Mouse (Mus musculus) liver, embryonic 13.5 days (tissue): ENCODE results near the gene Capzb. TPM values are rescaled to one million over a fixed set of nuclear protein-coding genes. Genes with fewer than 3 reads are reported as not detected.

Experiments used
- ATAC-seq: fragments of 200-750 bp; cut with Nextera tagmentation; 2 replicates; pipeline ENCODE4 v1.8.0; 2017; ENCODE audit warnings: low read depth, mild to moderate bottlenecking, moderate number of reproducible peaks, moderate library complexity
- DNase-seq: peaks from one replicate; pipeline ENCODE4 v3.0.0; 2022
- H3K27ac ChIP-seq: fragments of 300-500 bp; sonication (generic); 2 replicates; pipeline ENCODE4 v1.5.1; 2015; ENCODE audit warnings: moderate library complexity, mild to moderate bottlenecking, inconsistent platforms
- H3K27me3 ChIP-seq: fragments of 300-500 bp; sonication (generic); 2 replicates; pipeline ENCODE4 v1.6.1; 2015; ENCODE audit warnings: mild to moderate bottlenecking, inconsistent platforms
- H3K36me3 ChIP-seq: fragments of 300-500 bp; sonication (generic); 2 replicates; pipeline ENCODE4 v1.6.1; 2015; ENCODE audit warnings: mild to moderate bottlenecking, inconsistent platforms
- H3K4me1 ChIP-seq: fragments of 300-500 bp; sonication (generic); replicated peaks from 2 replicates; pipeline ENCODE4 v1.6.1; 2015; ENCODE audit warnings: inconsistent platforms
- H3K4me2 ChIP-seq: fragments of 300-500 bp; sonication (generic); 2 replicates; pipeline ENCODE4 v1.6.1; 2015; ENCODE audit warnings: inconsistent platforms, mild to moderate bottlenecking, moderate library complexity
- H3K4me3 ChIP-seq: fragments of 300-500 bp; sonication (generic); replicated peaks from 2 replicates; pipeline ENCODE4 v1.5.1; 2015; ENCODE audit warnings: mild to moderate bottlenecking, inconsistent platforms
- H3K9ac ChIP-seq: fragments of 300-500 bp; sonication (generic); 2 replicates; pipeline ENCODE4 v1.6.1; 2015; ENCODE audit warnings: mild to moderate bottlenecking, inconsistent platforms
- H3K9me3 ChIP-seq: fragments of 300-500 bp; sonication (generic); replicated peaks from 2 replicates; pipeline ENCODE4 v1.6.1; 2016; ENCODE audit warnings: inconsistent platforms
- WGBS: fragments of 180-500 bp; shearing (Covaris S2); methylation state at CpG from one replicate; pipeline ENCODE4 v1.1.7; 2015; ENCODE audit not compliant: insufficient replicate concordance; 5-methylcytosine and 5-hydroxymethylcytosine counted together
- polyA plus RNA-seq: library from polyadenylated mRNA; unstranded; fragments of >200 nt; fragmentation: Nextera tagmentation; extraction: Ambion mirVana; gene quantifications from 2 replicates; pipeline ENCODE4 v1.2.1, GENCODE M21; 2015

Gene Capzb
- polyA plus RNA-seq, 1 experiment from 2014 or later, result 173 TPM

GRCm38 (mm10) chr4:139244176-139244575 is 51.5 kb downstream of the Capzb start:
- no peaks in the 10 kb centered on the region for H3K9me3 ChIP-seq
- no peaks in the 10 kb centered on the region for H3K27me3 ChIP-seq
- H3K27ac ChIP-seq, result no peak overlapping the region
- H3K4me1 ChIP-seq, result peaks cover 13% of the 10 kb centered on the region; the same call in 1 of the 2 replicates
- DNase-seq, result no peak
- no peak overlapping the region for H3K4me3 ChIP-seq
- 70% methylated on average over 3 of the region's 3 CpGs for WGBS
- peaks cover 50% of the 10 kb centered on the region for H3K36me3 ChIP-seq
- H3K4me2 ChIP-seq, result no peak overlapping the region
- ATAC-seq, result no peak
- no peak overlapping the region for H3K9ac ChIP-seq

GRCm38 (mm10) chr4:139244766-139245165 is 52.1 kb downstream of the Capzb start:
- H3K4me1 ChIP-seq, result peaks cover 19% of the 10 kb centered on the region
- WGBS, result 69% methylated on average over 6 of the region's 6 CpGs
- no peak overlapping the region for H3K4me3 ChIP-seq
- H3K9me3 ChIP-seq, result no peaks in the 10 kb centered on the region
- H3K27ac ChIP-seq, result no peak overlapping the region
- peaks cover 48% of the 10 kb centered on the region for H3K36me3 ChIP-seq
- no peak overlapping the region for H3K4me2 ChIP-seq
- H3K27me3 ChIP-seq, result no peaks in the 10 kb centered on the region
- ATAC-seq (no peak), DNase-seq (no peak)
- H3K9ac ChIP-seq, result no peak overlapping the region

GRCm38 (mm10) chr4:139245534-139245933 is 52.8 kb downstream of the Capzb start:
- Histone ChIP-seq H3K4me2 (no peak overlapping the region), H3K27me3 (no peaks in the 10 kb centered on the region), H3K27ac (no peak overlapping the region), H3K9me3 (no peaks in the 10 kb centered on the region), H3K36me3 (peaks cover 41% of the 10 kb centered on the region), H3K4me1 (peaks cover 26% of the 10 kb centered on the region), H3K4me3 (no peak overlapping the region), H3K9ac (no peak overlapping the region)
- ATAC-seq, result no peak
- no peak for DNase-seq
- 75% methylated on average over 2 of the region's 2 CpGs for WGBS

- no peak for DNase-seq
- no peak overlapping the region for H3K4me2 ChIP-seq
- no peak overlapping the region for H3K27ac ChIP-seq
- H3K9ac ChIP-seq, result no peak overlapping the region
- no peaks in the 10 kb centered on the region for H3K27me3 ChIP-seq
- ATAC-seq, result no peak
- peaks cover 34% of the 10 kb centered on the region for H3K4me1 ChIP-seq
- no peaks in the 10 kb centered on the region for H3K9me3 ChIP-seq
- no peak overlapping the region for H3K4me3 ChIP-seq
- WGBS, result 77% methylated on average over 7 of the region's 7 CpGs
- H3K36me3 ChIP-seq, result peaks cover 33% of the 10 kb centered on the region
These were observed 53.6 kb downstream of the Capzb start for GRCm38 (mm10) chr4:139246130-139246877.

DNA sequence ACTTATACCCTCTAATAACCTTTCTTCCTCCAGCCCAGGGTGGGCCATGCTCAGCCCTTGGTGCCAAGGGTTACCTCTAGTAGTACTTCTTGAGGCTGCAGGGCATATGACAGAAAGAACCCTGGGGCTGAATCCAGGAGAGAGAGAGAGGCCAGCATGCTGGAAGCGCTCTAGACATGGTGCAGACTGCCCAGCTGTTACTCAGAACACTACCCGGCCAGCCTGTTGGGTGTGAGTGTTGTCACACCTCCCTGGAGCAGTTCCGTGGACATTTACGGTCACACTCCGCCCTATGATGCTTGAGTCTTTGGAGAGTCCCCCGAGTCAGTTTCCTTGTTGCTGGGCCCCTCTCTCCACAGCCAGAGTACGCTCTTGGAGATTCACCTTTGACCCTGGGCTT is 55.3 kb downstream of the Capzb start:
- Histone ChIP-seq H3K27ac (no peak overlapping the region), H3K27me3 (no peaks in the 10 kb centered on the region), H3K9ac (no peak overlapping the region), H3K4me3 (no peak overlapping the region), H3K4me1 (peaks cover 43% of the 10 kb centered on the region), H3K4me2 (no peak overlapping the region), H3K36me3 (peaks cover 18% of the 10 kb centered on the region; the same call in 1 of the 2 replicates), H3K9me3 (no peaks in the 10 kb centered on the region)
- ATAC-seq (no peak), DNase-seq (no peak)
- 80% methylated on average over 7 of the region's 7 CpGs for WGBS

DNA sequence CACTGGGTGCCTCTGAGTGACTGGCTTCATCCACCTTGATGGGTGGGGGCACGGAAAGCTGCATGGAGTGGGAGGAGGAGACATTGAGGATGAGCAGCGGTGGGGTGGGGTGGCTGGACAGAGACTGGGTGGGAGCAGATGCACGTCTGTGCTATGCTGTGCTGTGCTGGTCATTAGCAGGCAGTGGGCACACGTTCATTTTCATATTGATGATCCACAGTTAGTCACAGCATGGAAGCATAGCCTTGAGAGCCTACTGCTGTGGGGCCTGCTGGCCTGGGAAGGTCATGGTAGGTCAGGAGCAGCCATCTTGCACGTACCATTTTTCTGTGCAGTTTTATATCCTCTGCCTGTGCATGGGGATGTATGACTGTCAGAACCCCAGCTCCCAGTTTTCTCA is 56.0 kb downstream of the Capzb start:
- Histone ChIP-seq H3K27ac (no peak overlapping the region), H3K4me1 (peaks cover 43% of the 10 kb centered on the region), H3K4me3 (no peak overlapping the region), H3K4me2 (no peak overlapping the region), H3K9me3 (no peaks in the 10 kb centered on the region), H3K36me3 (peaks cover 16% of the 10 kb centered on the region; the same call in 1 of the 2 replicates), H3K9ac (no peak overlapping the region), H3K27me3 (no peaks in the 10 kb centered on the region)
- 78% methylated on average over 5 of the region's 5 CpGs for WGBS
- no peak for DNase-seq
- ATAC-seq, result no peak

DNA sequence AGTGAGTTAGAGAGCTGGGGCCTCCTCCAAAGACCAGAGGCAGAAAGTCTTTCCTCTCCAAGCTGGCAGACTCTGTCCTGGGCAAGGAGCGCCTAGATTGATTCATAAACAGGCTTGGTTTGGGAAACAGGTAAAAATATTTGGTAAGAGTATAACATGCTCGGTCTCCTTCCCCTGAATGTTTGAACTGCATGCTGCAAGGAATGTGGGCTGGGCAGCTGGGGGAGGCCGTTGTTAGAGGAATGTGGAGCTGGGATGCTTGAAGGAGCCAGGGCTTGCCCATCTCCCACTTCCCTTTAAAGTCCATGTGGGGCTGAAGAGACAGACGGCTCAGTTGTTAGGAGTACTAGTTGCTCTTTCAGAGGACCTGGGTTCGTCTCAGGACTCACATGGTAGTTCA is 57.3 kb downstream of the Capzb start:
- Histone ChIP-seq H3K4me3 (no peak overlapping the region), H3K4me2 (no peak overlapping the region), H3K4me1 (peaks cover 40% of the 10 kb centered on the region), H3K36me3 (peaks cover 21% of the 10 kb centered on the region; the same call in 1 of the 2 replicates), H3K27ac (no peak overlapping the region), H3K9me3 (no peaks in the 10 kb centered on the region), H3K27me3 (no peaks in the 10 kb centered on the region), H3K9ac (no peak overlapping the region)
- DNase-seq (no peak), ATAC-seq (no peak)
- 62% methylated on average over 5 of the region's 5 CpGs for WGBS

DNA sequence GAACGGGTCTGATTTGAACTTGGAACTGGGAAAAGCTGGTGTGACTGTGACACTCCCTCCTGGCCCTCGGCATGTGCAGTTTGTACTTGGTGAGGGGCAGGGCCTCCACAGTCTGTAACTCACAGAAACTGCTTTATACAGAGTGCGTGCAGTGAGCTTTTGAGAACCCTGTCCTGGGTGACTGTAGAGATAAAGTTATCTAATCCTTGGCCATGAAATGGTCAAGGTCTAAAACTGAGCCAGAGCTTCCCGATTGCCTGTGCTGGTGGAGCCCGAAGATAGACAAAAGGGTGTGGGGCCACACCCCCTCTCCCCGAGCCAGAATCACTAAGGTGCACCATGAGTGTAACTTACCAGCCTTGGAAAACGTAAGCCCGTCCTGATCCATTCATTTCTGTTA is 58.2 kb downstream of the Capzb start:
- Histone ChIP-seq H3K9ac (no peak overlapping the region), H3K4me3 (no peak overlapping the region)
- DNase-seq, result no peak

DNA sequence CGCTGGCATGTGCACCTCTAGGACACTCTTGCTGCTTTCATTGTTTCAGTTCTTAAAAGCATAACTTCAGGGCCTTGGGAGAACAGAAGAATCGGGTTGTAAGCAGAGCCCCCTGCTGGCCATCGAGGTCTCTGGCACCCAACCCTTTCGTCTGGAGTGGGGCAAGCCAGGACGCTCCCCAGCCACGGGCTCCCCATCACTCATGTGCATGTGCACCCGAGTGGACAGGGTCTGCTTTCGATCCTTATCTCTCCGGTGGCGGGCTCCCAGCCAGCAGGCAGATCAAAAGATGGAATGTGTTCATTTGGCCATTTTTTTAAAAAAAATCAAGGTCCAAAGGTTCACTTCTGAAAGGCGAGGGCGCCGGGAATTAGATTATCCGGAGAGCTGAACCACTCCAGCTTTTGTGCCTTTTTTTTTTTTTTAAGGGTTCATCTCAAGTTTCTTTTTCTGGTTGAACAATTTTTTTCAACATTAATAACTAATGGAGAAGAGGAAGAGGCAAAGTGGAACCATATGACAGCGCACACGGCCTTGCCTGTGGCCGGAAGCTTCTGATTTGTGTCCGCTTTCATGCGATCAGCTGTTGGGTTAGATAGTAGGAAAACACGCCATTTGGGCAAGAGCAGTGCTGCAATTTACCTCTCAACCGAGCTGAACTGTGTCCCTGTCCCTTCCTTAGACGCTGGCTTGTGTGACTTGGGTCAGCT is 59.5 kb downstream of the Capzb start:
- DNase-seq, result peak; percentile 42
- H3K27ac ChIP-seq, result no peak overlapping the region
- peaks cover 40% of the 10 kb centered on the region for H3K4me1 ChIP-seq

More for the DNA sequence above, 58.2 kb downstream of the Capzb start:
- Histone ChIP-seq H3K9me3 (no peaks in the 10 kb centered on the region), H3K27me3 (no peaks in the 10 kb centered on the region), H3K4me2 (no peak overlapping the region), H3K4me1 (peaks cover 40% of the 10 kb centered on the region), H3K27ac (no peak overlapping the region), H3K36me3 (peaks cover 25% of the 10 kb centered on the region; the same call in 1 of the 2 replicates)
- 32% methylated on average over 8 of the region's 8 CpGs for WGBS
- ATAC-seq, result peak; percentile 41; the same call in 1 of the 2 replicates

GRCm38 (mm10) chr4:139253206-139253605 is 60.5 kb downstream of the Capzb start:
- H3K4me2 ChIP-seq, result no peak overlapping the region
- no peaks in the 10 kb centered on the region for H3K27me3 ChIP-seq
- no peak overlapping the region for H3K4me3 ChIP-seq
- peaks cover 40% of the 10 kb centered on the region for H3K4me1 ChIP-seq
- H3K9ac ChIP-seq, result no peak overlapping the region
- ATAC-seq (no peak), DNase-seq (no peak)
- WGBS, result 83% methylated on average over 9 of the region's 9 CpGs
- H3K9me3 ChIP-seq, result no peaks in the 10 kb centered on the region
- no peak overlapping the region for H3K27ac ChIP-seq
- H3K36me3 ChIP-seq, result peaks cover 29% of the 10 kb centered on the region

More for the DNA sequence above, 59.5 kb downstream of the Capzb start:
- WGBS, result 59% methylated on average over 22 of the region's 22 CpGs
- no peak overlapping the region for H3K4me3 ChIP-seq
- ATAC-seq, result peak; percentile 34; the same call in 1 of the 2 replicates
- H3K9me3 ChIP-seq, result no peaks in the 10 kb centered on the region
- H3K4me2 ChIP-seq, result no peak overlapping the region
- no peak overlapping the region for H3K9ac ChIP-seq
- peaks cover 21% of the 10 kb centered on the region for H3K36me3 ChIP-seq
- no peaks in the 10 kb centered on the region for H3K27me3 ChIP-seq

GRCm38 (mm10) chr4:139256146-139256545 is 63.4 kb downstream of the Capzb start:
- H3K4me1 ChIP-seq, result peaks cover 14% of the 10 kb centered on the region
- no peak overlapping the region for H3K9ac ChIP-seq
- H3K36me3 ChIP-seq, result peaks cover 49% of the 10 kb centered on the region

More at GRCm38 (mm10) chr4:139256146-139256545, 63.4 kb downstream of the Capzb start:
- H3K4me2 ChIP-seq, result no peak overlapping the region
- ATAC-seq, result no peak
- no peaks in the 10 kb centered on the region for H3K27me3 ChIP-seq
- H3K4me3 ChIP-seq, result no peak overlapping the region
- 77% methylated on average over 4 of the region's 4 CpGs for WGBS
- no peak for DNase-seq
- no peaks in the 10 kb centered on the region for H3K9me3 ChIP-seq
- no peak overlapping the region for H3K27ac ChIP-seq
